Mouse (Mus musculus) bone marrow, adult 2 months (tissue): ENCODE measurements around the gene Col1a2.

Experiments
- CTCF ChIP-seq: fragments of 200-500 bp; IDR thresholded peaks from 2 replicates; pipeline ENCODE4 v1.5.1; 2011; ENCODE audit warnings: low read length, control low read depth; ENCODE audit not compliant: control insufficient read depth, insufficient read depth
- POLR2A ChIP-seq: fragments of 200-500 bp; IDR thresholded peaks from 2 replicates; pipeline ENCODE4 v1.6.1; 2011; ENCODE audit warnings: low read depth, mild to moderate bottlenecking, control low read depth, low read length, borderline replicate concordance; ENCODE audit not compliant: control insufficient read depth

DNA sequence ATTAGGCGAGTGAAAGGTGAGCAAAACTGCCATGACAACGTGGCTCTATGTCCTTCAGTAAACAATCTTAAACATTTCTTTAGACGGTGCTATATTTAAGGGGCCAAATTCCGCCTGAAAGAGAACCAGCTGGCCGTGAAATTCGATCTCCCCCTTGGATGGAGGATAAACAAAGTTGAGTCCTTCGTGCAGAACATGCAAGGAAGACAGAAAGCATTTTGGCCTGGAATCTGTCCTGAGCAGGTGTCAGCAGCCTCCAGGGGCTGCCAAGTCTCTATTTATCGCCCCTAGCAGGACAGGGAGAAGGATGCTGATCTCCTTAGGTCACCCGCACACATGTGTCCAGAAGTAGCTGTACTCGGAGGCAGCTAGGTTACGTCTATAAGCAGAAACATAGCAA, 56.5 kb downstream of the Col1a2 start:
- TF ChIP-seq POLR2A: no peak
- no peak for TF ChIP-seq CTCF
